Mouse (Mus musculus) left cerebral cortex, postnatal 14 days (tissue): ENCODE data around the gene Cmtm1. TPM values are rescaled to one million over a fixed set of nuclear protein-coding genes. Genes with fewer than 3 reads are reported as not detected.

ENCODE experiments used
- DNase-seq, 2 experiments: peaks; one replicate each; pipeline ENCODE4 v3.0.0; 2021 to 2022; ENCODE audit warnings: low spot score in 2 of 2, mixed read lengths in 1 of 2
- intact Hi-C: fragments of 180-260 bp; cut with DNase I; formaldehyde crosslinking; loops from one replicate; pipeline ENCODE4 v1.15.1; 2025
- total RNA-seq, 2 experiments: library from RNA; stranded (reverse); gene quantifications; 2 replicates each; pipeline ENCODE4 v1.2.3; 2021

The Cmtm1 gene
- total RNA-seq, 2 experiments from 2014 or later = not detected

GRCm38 (mm10) chr8:104250439-104251367 is 59.2 kb downstream of the Cmtm1 start, which contains the start of gene Cklf:
TSS of gene Cklf (plus strand) at chr8:104250861.
- intact Hi-C loops = loop anchor here (5.0 to 10.0 kb wide), 2 partner anchors 192 to 324 kb away; partner anchors contain the start of gene Dync1li2

GRCm38 (mm10) chr8:104249442-104249996 is 60.4 kb downstream of the Cmtm1 start:
- no peak for DNase-seq
- intact Hi-C loops = loop anchor here (5.0 kb wide), 1 partner anchor 93 kb away; no protein-coding TSS in a partner anchor

More at GRCm38 (mm10) chr8:104250439-104251367, 59.2 kb downstream of the Cmtm1 start, which contains the start of gene Cklf:
- DNase-seq = peak; percentile 47 to 80

- DNase-seq = peak; percentile 78 to 79
- intact Hi-C loops = loop anchor here (5.0 kb wide), 1 partner anchor 94 kb away; no protein-coding TSS in a partner anchor
Measured at GRCm38 (mm10) chr8:104248276-104248675, 61.7 kb downstream of the Cmtm1 start, which contains the start of gene Tk2. TSS of gene Tk2 (minus strand) at chr8:104248558.

- DNase-seq = peak in 1 of 2 experiments; percentile 26
- intact Hi-C loops = loop anchor here (5.0 kb wide), 1 partner anchor 94 kb away; no protein-coding TSS in a partner anchor
Measured at GRCm38 (mm10) chr8:104247908-104248275, 62.1 kb downstream of the Cmtm1 start.

GRCm38 (mm10) chr8:104247054-104247907 is 62.7 kb downstream of the Cmtm1 start:
- DNase-seq = no peak
- intact Hi-C loops = loop anchor here (5.0 kb wide), 1 partner anchor 95 kb away; no protein-coding TSS in a partner anchor

- no peak for DNase-seq
- intact Hi-C loops = loop anchor here (5.0 kb wide), 1 partner anchor 96 kb away; no protein-coding TSS in a partner anchor
Measured at GRCm38 (mm10) chr8:104246621-104247020, 63.3 kb downstream of the Cmtm1 start.

Other genes starting within 250 kb of the Cmtm1 start
- 10 to 100 TPM; 16.4 to 17.4 TPM for gene Cdh5, start 208.5 kb downstream of the Cmtm1 start, total RNA-seq
- gene Bean1, start 139.7 kb downstream of the Cmtm1 start, total RNA-seq = 10 to 100 TPM; 13.8 to 15.4 TPM
- gene Tk2, start 61.6 kb downstream of the Cmtm1 start, total RNA-seq = 10 to 100 TPM; 37.3 to 39.9 TPM
- gene Cklf, start 59.3 kb downstream of the Cmtm1 start, total RNA-seq = 1 to 10 TPM; 8.7 to 8.9 TPM
- gene Cmtm2a, start 17.0 kb downstream of the Cmtm1 start, total RNA-seq = not detected
- not detected for gene Gm45711, start 64 bp downstream of the Cmtm1 start, total RNA-seq
- not detected for gene Gm11020, start 11.4 kb upstream of the Cmtm1 start, total RNA-seq
- gene Cmtm2b, start 12.1 kb upstream of the Cmtm1 start, total RNA-seq = not detected
- gene Cmtm3, start 29.3 kb upstream of the Cmtm1 start, total RNA-seq = 10 to 100 TPM; 12.2 to 21.8 TPM
- 10 to 100 TPM; 71.3 to 72.9 TPM for gene Cmtm4, start 85.7 kb upstream of the Cmtm1 start, total RNA-seq
- 100 to 1,000 TPM; 254 to 257 TPM for gene Dync1li2, start 132.9 kb upstream of the Cmtm1 start, total RNA-seq
- gene Terb1, start 199.8 kb upstream of the Cmtm1 start, total RNA-seq = 1 to 10 TPM; 1.0 to 1.6 TPM
- 10 to 100 TPM; 50.1 to 52.2 TPM for gene Nae1, start 224.5 kb upstream of the Cmtm1 start, total RNA-seq
- gene Car7, start 224.5 kb upstream of the Cmtm1 start, total RNA-seq = 10 to 100 TPM; 28.9 to 36.4 TPM